Comparison of ENCODE assay signal across 8 mouse cellular contexts in genomic region chr12:113154747-113155075, GRCm38 (mm10). TPM values are rescaled to one million over a fixed set of nuclear protein-coding genes. Genes with fewer than 3 reads are reported as not detected.
A peak's percentile ranks its signal among the peaks of the same experiment; 100 is the strongest.
DNase-seq lines count a peak whose midpoint lies in the region; ATAC-seq and TF ChIP-seq lines count a peak whose summit lies in the region.

No protein-coding gene starts in this region.

- H3K4me3 ChIP-seq in heart, embryonic 15.5 days = peak overlapping the region; percentile 69
- peak overlapping the region; percentile 77 for H3K4me3 ChIP-seq in bone marrow, adult 2 months (replicated peaks; ENCODE audit: control insufficient read depth, low read depth, low read length)
- peak overlapping the region; percentile 38; the same call in 1 of the 2 replicates for H3K4me3 ChIP-seq in hindbrain, embryonic 13.5 days
- no peak overlapping the region for H3K4me3 ChIP-seq in midbrain, embryonic 12.5 days

- TF ChIP-seq POLR2A in bone marrow, adult 2 months (IDR thresholded peaks at IDR 0.05; ENCODE audit: borderline replicate concordance, control insufficient read depth, low read depth, low read length) = no peak

- H3K27ac ChIP-seq in heart, embryonic 15.5 days = peak overlapping the region; percentile 90
- peak overlapping the region; percentile 82 for H3K27ac ChIP-seq in bone marrow, adult 2 months (ENCODE audit: control insufficient read depth, insufficient read depth, low read depth, low read length, poor library complexity)
- H3K27ac ChIP-seq in hindbrain, embryonic 13.5 days = 0 out of 2 replicates have a peak overlapping the region, but pooled peaks have one; percentile 56
- H3K27ac ChIP-seq in midbrain, embryonic 12.5 days (replicated peaks) = no peak overlapping the region

- H3K9ac ChIP-seq in heart, embryonic 15.5 days = peak overlapping the region; percentile 58; the same call in 1 of the 2 replicates
- peak overlapping the region; percentile 69 for H3K9ac ChIP-seq in hindbrain, embryonic 13.5 days
- no peak overlapping the region for H3K9ac ChIP-seq in midbrain, embryonic 12.5 days (replicated peaks)

- 76% methylated on average over 6 of the region's 6 CpGs for WGBS in heart, embryonic 15.5 days
- WGBS in bone marrow, adult 2 months = 71% methylated on average over 6 of the region's 6 CpGs
- WGBS in hindbrain, embryonic 13.5 days = 86% methylated on average over 6 of the region's 6 CpGs
- WGBS in midbrain, embryonic 12.5 days = 85% methylated on average over 6 of the region's 6 CpGs

- no peaks in the 10 kb centered on the region for H3K9me3 ChIP-seq in heart, embryonic 15.5 days (replicated peaks)
- H3K9me3 ChIP-seq in hindbrain, embryonic 13.5 days = no peaks in the 10 kb centered on the region
- no peaks in the 10 kb centered on the region for H3K9me3 ChIP-seq in midbrain, embryonic 12.5 days

- DNase-seq in heart, adult 9 months (ENCODE audit: low spot score in 2 of 2) = no peak
- no peak for DNase-seq in thymus, postnatal 14 days
- DNase-seq in thymus, adult 18-20 months = no peak
- DNase-seq in adrenal gland, postnatal 10 days = no peak

- H3K27me3 ChIP-seq in heart, embryonic 15.5 days = no peaks in the 10 kb centered on the region
- peaks cover 47% of the 10 kb centered on the region for H3K27me3 ChIP-seq in hindbrain, embryonic 13.5 days
- peaks cover 54% of the 10 kb centered on the region for H3K27me3 ChIP-seq in midbrain, embryonic 12.5 days

- H3K4me1 ChIP-seq in heart, embryonic 15.5 days (replicated peaks) = peaks cover 63% of the 10 kb centered on the region
- peaks cover 3% of the 10 kb centered on the region; the same call in 1 of the 2 replicates for H3K4me1 ChIP-seq in bone marrow, adult 2 months (ENCODE audit: control insufficient read depth, insufficient read depth, low read length)
- peaks cover 33% of the 10 kb centered on the region for H3K4me1 ChIP-seq in hindbrain, embryonic 13.5 days (replicated peaks)
- peaks cover 36% of the 10 kb centered on the region for H3K4me1 ChIP-seq in midbrain, embryonic 12.5 days

- peak overlapping the region; percentile 90 for H3K4me2 ChIP-seq in heart, embryonic 15.5 days
- peak overlapping the region; percentile 62 for H3K4me2 ChIP-seq in hindbrain, embryonic 13.5 days
- peak overlapping the region; percentile 63 for H3K4me2 ChIP-seq in midbrain, embryonic 12.5 days (replicated peaks)

- no peaks in the 10 kb centered on the region; the same call in 1 of the 2 replicates for H3K36me3 ChIP-seq in heart, embryonic 15.5 days
- no peaks in the 10 kb centered on the region for H3K36me3 ChIP-seq in hindbrain, embryonic 13.5 days
- H3K36me3 ChIP-seq in midbrain, embryonic 12.5 days = 0 out of 2 replicates have a peak, but pooled peaks cover 3% of the 10 kb centered on the region

- no peak for TF ChIP-seq CTCF in bone marrow, adult 2 months (IDR thresholded peaks at IDR 0.05; ENCODE audit: control insufficient read depth, insufficient read depth, low read length)

- ATAC-seq in heart, embryonic 15.5 days (replicated peaks; ENCODE audit: insufficient number of reproducible peaks, insufficient read depth, low FRiP score, low read depth) = no peak
- ATAC-seq in hindbrain, embryonic 13.5 days (ENCODE audit: low FRiP score) = no peak
- no peak for ATAC-seq in midbrain, embryonic 12.5 days (ENCODE audit: low FRiP score, low read depth)

RNA-seq across cellular contexts. Expression of gene Tedc1, which starts 1.5 kb away (rescaled TPM):
- polyA plus RNA-seq in heart, embryonic 15.5 days (2015; fragmentation: Nextera tagmentation; extraction: Ambion mirVana) = 15.4 and 31.7 TPM in 2 replicates
- polyA plus RNA-seq in bone marrow, adult 2 months (2011; ENCODE audit: insufficient read depth, insufficient read length, low replicate concordance, missing spikeins) = 7.0 and 16.0 TPM in 2 replicates
- 19.9 and 20.7 TPM in 2 replicates for polyA plus RNA-seq in hindbrain, embryonic 13.5 days (2015; fragmentation: Nextera tagmentation; extraction: Ambion mirVana)
- 43.5 and 44.3 TPM in 2 replicates for polyA plus RNA-seq in midbrain, embryonic 12.5 days (2016; fragmentation: Nextera tagmentation; extraction: Ambion mirVana)
- 1 to 10 TPM; 3.1 to 5.4 TPM for total RNA-seq in adrenal gland, postnatal 10 days (2021)

RNA-seq across cellular contexts. Expression of gene Crip1, which starts 8.6 kb away (rescaled TPM):
- 646 and 685 TPM in 2 replicates for polyA plus RNA-seq in heart, embryonic 15.5 days (2015; fragmentation: Nextera tagmentation; extraction: Ambion mirVana)
- polyA plus RNA-seq in bone marrow, adult 2 months (2011; ENCODE audit: insufficient read depth, insufficient read length, low replicate concordance, missing spikeins) = 166 and 201 TPM in 2 replicates
- 47.1 and 48.0 TPM in 2 replicates for polyA plus RNA-seq in hindbrain, embryonic 13.5 days (2015; fragmentation: Nextera tagmentation; extraction: Ambion mirVana)
- 70.4 and 86.3 TPM in 2 replicates for polyA plus RNA-seq in midbrain, embryonic 12.5 days (2016; fragmentation: Nextera tagmentation; extraction: Ambion mirVana)
- 100 to 1,000 TPM; 151 to 176 TPM for total RNA-seq in adrenal gland, postnatal 10 days (2021)

RNA-seq across cellular contexts. Expression of gene Crip2, which starts 14.7 kb away (rescaled TPM):
- 1,571 and 1,711 TPM in 2 replicates for polyA plus RNA-seq in heart, embryonic 15.5 days (2015; fragmentation: Nextera tagmentation; extraction: Ambion mirVana)
- polyA plus RNA-seq in bone marrow, adult 2 months (2011; ENCODE audit: insufficient read depth, insufficient read length, low replicate concordance, missing spikeins) = 23.6 and 24.6 TPM in 2 replicates
- polyA plus RNA-seq in hindbrain, embryonic 13.5 days (2015; fragmentation: Nextera tagmentation; extraction: Ambion mirVana) = 324 and 347 TPM in 2 replicates
- polyA plus RNA-seq in midbrain, embryonic 12.5 days (2016; fragmentation: Nextera tagmentation; extraction: Ambion mirVana) = 257 and 284 TPM in 2 replicates
- total RNA-seq in adrenal gland, postnatal 10 days (2021) = 100 to 1,000 TPM; 184 to 199 TPM

RNA-seq across cellular contexts. Expression of gene Tmem121, which starts 31.0 kb away (rescaled TPM):
- 2.0 and 7.8 TPM in 2 replicates for polyA plus RNA-seq in heart, embryonic 15.5 days (2015; fragmentation: Nextera tagmentation; extraction: Ambion mirVana)
- polyA plus RNA-seq in bone marrow, adult 2 months (2011; ENCODE audit: insufficient read depth, insufficient read length, low replicate concordance, missing spikeins) = not detected in 2 replicates
- 32.4 and 34.9 TPM in 2 replicates for polyA plus RNA-seq in hindbrain, embryonic 13.5 days (2015; fragmentation: Nextera tagmentation; extraction: Ambion mirVana)
- 25.1 and 25.3 TPM in 2 replicates for polyA plus RNA-seq in midbrain, embryonic 12.5 days (2016; fragmentation: Nextera tagmentation; extraction: Ambion mirVana)
- 1 to 10 TPM; 3.0 to 3.1 TPM for total RNA-seq in adrenal gland, postnatal 10 days (2021)

RNA-seq across cellular contexts. Expression of gene Mta1, which starts 56.6 kb away (rescaled TPM):
- polyA plus RNA-seq in heart, embryonic 15.5 days (2015; fragmentation: Nextera tagmentation; extraction: Ambion mirVana) = 11.3 and 11.4 TPM in 2 replicates
- 17.9 and 20.9 TPM in 2 replicates for polyA plus RNA-seq in bone marrow, adult 2 months (2011; ENCODE audit: insufficient read depth, insufficient read length, low replicate concordance, missing spikeins)
- polyA plus RNA-seq in hindbrain, embryonic 13.5 days (2015; fragmentation: Nextera tagmentation; extraction: Ambion mirVana) = 13.7 and 16.6 TPM in 2 replicates
- polyA plus RNA-seq in midbrain, embryonic 12.5 days (2016; fragmentation: Nextera tagmentation; extraction: Ambion mirVana) = 19.3 and 20.4 TPM in 2 replicates
- 10 to 100 TPM; 78.1 to 85.9 TPM for total RNA-seq in adrenal gland, postnatal 10 days (2021)

Comparison
In these comparisons a context has a peak if more than half of its experiments do, and no peak if none do; other contexts are left out.
1. RNA of gene Crip2, which starts 14.7 kb away (polyA plus RNA-seq): 1,571 to 1,711 TPM in heart, embryonic 15.5 days, 324 to 347 TPM in hindbrain, embryonic 13.5 days and 257 to 284 TPM in midbrain, embryonic 12.5 days; 23.6 to 24.6 TPM in bone marrow, adult 2 months; every median in the first group is over 10 times any median in the second.
2. Peak in every context shown above with its lines, with median percentiles within 50 percentile points of each other: H3K4me2 ChIP-seq.